Mouse (Mus musculus) neural tube, embryonic 14.5 days (tissue): ENCODE measurements at regions not wholly inside any gene's neighbourhood (a gene's known extent, or its start where the extent isn't known, plus 50 kb on each side); places are given as distances from the start of the nearest gene placed in this dataset.

Source experiments
- ATAC-seq: fragments of 200-750 bp; cut with Nextera tagmentation; 2 replicates; pipeline ENCODE4 v1.8.0; 2017; ENCODE audit warnings: low read depth, mild to moderate bottlenecking, moderate TSS enrichment, moderate library complexity
- H3K27ac ChIP-seq: fragments of 300-500 bp; sonication (generic); 2 replicates; pipeline ENCODE4 v1.5.1; 2014; ENCODE audit warnings: low read depth, mild to moderate bottlenecking, control low read depth, low read length, moderate library complexity, mixed read lengths
- H3K27me3 ChIP-seq: fragments of 300-500 bp; sonication (generic); 2 replicates; pipeline ENCODE4 v1.6.1; 2014; ENCODE audit warnings: low read length; ENCODE audit not compliant: control insufficient read depth, insufficient read depth
- H3K36me3 ChIP-seq: fragments of 300-500 bp; sonication (generic); 2 replicates; pipeline ENCODE4 v1.6.1; 2014; ENCODE audit warnings: low read length, mixed read lengths; ENCODE audit not compliant: control insufficient read depth, insufficient read depth
- H3K4me1 ChIP-seq: fragments of 300-500 bp; sonication (generic); 2 replicates; pipeline ENCODE4 v1.6.1; 2014; ENCODE audit warnings: low read length; ENCODE audit not compliant: control insufficient read depth, insufficient read depth
- H3K4me2 ChIP-seq: fragments of 300-500 bp; sonication (generic); 2 replicates; pipeline ENCODE4 v1.6.1; 2014; ENCODE audit warnings: mild to moderate bottlenecking, low read depth, low read length, control low read depth
- H3K4me3 ChIP-seq: fragments of 300-500 bp; sonication (generic); 2 replicates; pipeline ENCODE4 v1.5.1; 2014; ENCODE audit warnings: low read depth, low read length, control low read depth, mixed read lengths
- H3K9ac ChIP-seq: fragments of 300-500 bp; sonication (generic); replicated peaks from 2 replicates; pipeline ENCODE4 v1.6.1; 2014; ENCODE audit warnings: low read depth, mild to moderate bottlenecking, control low read depth, low read length, mixed read lengths
- H3K9me3 ChIP-seq: fragments of 300-500 bp; sonication (generic); 2 replicates; pipeline ENCODE4 v1.6.1; 2016; ENCODE audit warnings: low read length; ENCODE audit not compliant: control insufficient read depth
- WGBS: fragments of 180-500 bp; shearing (Covaris S2); extraction: QIAGEN DNeasy Blood & Tissue Kit; methylation state at CpG from one replicate; pipeline ENCODE4 v1.1.7; 2014; 5-methylcytosine and 5-hydroxymethylcytosine counted together

GRCm38 (mm10) chrX:93888480-93888879 lies 56.5 kb upstream of the Pdk3 start:
- no peak overlapping the region for H3K9ac ChIP-seq
- H3K36me3 ChIP-seq: no peaks in the 10 kb centered on the region
- H3K4me3 ChIP-seq: no peak overlapping the region
- H3K27me3 ChIP-seq: no peaks in the 10 kb centered on the region
- WGBS: 72% methylated on average over 4 of the region's 4 CpGs
- ATAC-seq: no peak
- H3K4me2 ChIP-seq: no peak overlapping the region
- H3K9me3 ChIP-seq: no peaks in the 10 kb centered on the region
- no peak overlapping the region for H3K27ac ChIP-seq
- no peaks in the 10 kb centered on the region for H3K4me1 ChIP-seq

- H3K9me3 ChIP-seq: no peaks in the 10 kb centered on the region
- no peak overlapping the region for H3K27ac ChIP-seq
- H3K27me3 ChIP-seq: no peaks in the 10 kb centered on the region
- no peaks in the 10 kb centered on the region for H3K36me3 ChIP-seq
- no peaks in the 10 kb centered on the region for H3K4me1 ChIP-seq
- peak overlapping the region; percentile 17; the same call in 1 of the 2 replicates for H3K4me2 ChIP-seq
- peak; percentile 36; the same call in 1 of the 2 replicates for ATAC-seq
- WGBS: 67% methylated on average over 8 of the region's 8 CpGs
- H3K4me3 ChIP-seq: peak overlapping the region; percentile 22
- H3K9ac ChIP-seq: 0 out of 2 replicates have a peak overlapping the region, but pooled peaks have one; percentile 16
These were observed 57.0 kb upstream of the Pdk3 start for GRCm38 (mm10) chrX:93888966-93889365.

- H3K4me3 ChIP-seq: peak overlapping the region; percentile 22
- 0 out of 2 replicates have a peak overlapping the region, but pooled peaks have one; percentile 16 for H3K9ac ChIP-seq
- peak; percentile 92 for ATAC-seq
- H3K27ac ChIP-seq: no peak overlapping the region
- no peaks in the 10 kb centered on the region for H3K9me3 ChIP-seq
- WGBS: 44% methylated on average over 13 of the region's 13 CpGs
- no peaks in the 10 kb centered on the region for H3K36me3 ChIP-seq
- peak overlapping the region; percentile 17; the same call in 1 of the 2 replicates for H3K4me2 ChIP-seq
- no peaks in the 10 kb centered on the region for H3K27me3 ChIP-seq
- no peaks in the 10 kb centered on the region for H3K4me1 ChIP-seq
These were observed 57.5 kb upstream of the Pdk3 start for GRCm38 (mm10) chrX:93889394-93890042.

GRCm38 (mm10) chrX:93896838-93897820 lies 65.1 kb upstream of the Pdk3 start:
- ATAC-seq: no peak
- Histone ChIP-seq H3K4me3 (no peak overlapping the region), H3K27me3 (no peaks in the 10 kb centered on the region), H3K36me3 (no peaks in the 10 kb centered on the region), H3K9me3 (no peaks in the 10 kb centered on the region), H3K4me1 (no peaks in the 10 kb centered on the region), H3K4me2 (no peak overlapping the region), H3K9ac (no peak overlapping the region), H3K27ac (no peak overlapping the region)
- WGBS: 80% methylated on average over 5 of the region's 5 CpGs

- Histone ChIP-seq H3K27ac (no peak overlapping the region), H3K9ac (no peak overlapping the region), H3K27me3 (no peaks in the 10 kb centered on the region), H3K4me3 (no peak overlapping the region), H3K9me3 (no peaks in the 10 kb centered on the region), H3K4me1 (no peaks in the 10 kb centered on the region), H3K4me2 (no peak overlapping the region), H3K36me3 (no peaks in the 10 kb centered on the region)
- ATAC-seq: no peak
These were observed 65.2 kb upstream of the AU015836 start for GRCm38 (mm10) chrX:93903209-93903608.

- Histone ChIP-seq H3K9ac (no peak overlapping the region), H3K4me3 (no peak overlapping the region), H3K36me3 (no peaks in the 10 kb centered on the region), H3K27ac (no peak overlapping the region), H3K27me3 (no peaks in the 10 kb centered on the region), H3K9me3 (no peaks in the 10 kb centered on the region), H3K4me2 (no peak overlapping the region), H3K4me1 (no peaks in the 10 kb centered on the region)
- ATAC-seq: no peak
- WGBS: 89% methylated on average over 5 of the region's 5 CpGs
These were observed 62.9 kb upstream of the AU015836 start for GRCm38 (mm10) chrX:93905531-93905930.

GRCm38 (mm10) chrX:93911087-93911840 lies 57.2 kb upstream of the AU015836 start:
- no peaks in the 10 kb centered on the region for H3K9me3 ChIP-seq
- H3K36me3 ChIP-seq: no peaks in the 10 kb centered on the region
- no peaks in the 10 kb centered on the region for H3K27me3 ChIP-seq
- H3K9ac ChIP-seq: no peak overlapping the region
- ATAC-seq: peak; percentile 90
- H3K4me2 ChIP-seq: peak overlapping the region; percentile 42
- WGBS: 23% methylated on average over 21 of the region's 21 CpGs
- no peak overlapping the region for H3K4me3 ChIP-seq
- no peaks in the 10 kb centered on the region for H3K4me1 ChIP-seq
- no peak overlapping the region for H3K27ac ChIP-seq

- Histone ChIP-seq H3K27ac (no peak overlapping the region), H3K27me3 (no peaks in the 10 kb centered on the region), H3K36me3 (no peaks in the 10 kb centered on the region), H3K4me3 (no peak overlapping the region), H3K9me3 (no peaks in the 10 kb centered on the region), H3K9ac (no peak overlapping the region), H3K4me1 (no peaks in the 10 kb centered on the region), H3K4me2 (no peak overlapping the region)
- ATAC-seq: no peak
These were observed 52.9 kb upstream of the AU015836 start for GRCm38 (mm10) chrX:93915548-93915947.
